Mouse (Mus musculus): Measurements from ENCODE around the gene Flna. TPM values are rescaled to one million over a fixed set of nuclear protein-coding genes. Genes with fewer than 3 reads are reported as not detected.
"Not testable (repeated sequence)": the region's sequence is repeated elsewhere in the genome, so short reads cannot be mapped to it uniquely, and the experiment has no call there.

Flna gene
- polyA plus RNA-seq, 1 experiment from 2014 or later = 331 TPM

- H3K4me3 ChIP-seq = peak overlapping the region; percentile 70
- H3K27ac ChIP-seq (replicated peaks) = peak overlapping the region; percentile 93
- WGBS = 18% methylated on average over 3 of the region's 3 CpGs
- no peaks in the 10 kb centered on the region for H3K27me3 ChIP-seq (replicated peaks; ENCODE audit: low read depth, poor library complexity, severe bottlenecking)
- peaks cover 12% of the 10 kb centered on the region for H3K4me1 ChIP-seq
- DNase-seq (ENCODE audit: low spot score) = peak; percentile 81
- peaks cover 2% of the 10 kb centered on the region; the same call in 1 of the 2 replicates for H3K9me3 ChIP-seq
- H3K36me3 ChIP-seq (replicated peaks) = peaks cover 44% of the 10 kb centered on the region
Observed at GRCm38 (mm10) chrX:74244614-74245083, 5.0 kb downstream of the Flna start.

DNA sequence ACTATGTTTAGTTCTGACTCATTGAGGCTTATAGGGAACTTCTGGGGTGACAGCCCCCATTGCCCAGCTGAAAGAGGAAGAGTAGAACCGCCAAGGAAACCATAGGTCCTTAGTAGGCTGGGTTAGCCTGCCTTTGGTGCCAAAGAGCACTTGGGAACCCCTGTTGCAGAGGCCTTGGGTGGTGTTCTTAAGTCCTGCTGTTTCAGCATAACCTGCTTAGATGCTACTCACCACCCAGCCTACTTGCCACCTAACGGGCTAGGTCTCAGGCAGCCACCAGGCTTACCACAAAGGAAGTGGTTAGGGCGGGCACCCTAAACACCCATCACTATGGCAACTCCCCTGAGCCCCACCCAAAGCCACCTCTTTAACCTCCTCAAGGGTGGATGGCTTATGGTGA is 5.8 kb downstream of the Flna start:
- Histone ChIP-seq H3K4me1 (peaks cover 8% of the 10 kb centered on the region), H3K27me3 (replicated peaks; ENCODE audit: low read depth, poor library complexity, severe bottlenecking) (no peaks in the 10 kb centered on the region), H3K9me3 (no peaks in the 10 kb centered on the region), H3K36me3 (replicated peaks) (peaks cover 53% of the 10 kb centered on the region), H3K27ac (replicated peaks) (peak overlapping the region; percentile 93), H3K4me3 (peak overlapping the region; percentile 70)
- no peak for DNase-seq (ENCODE audit: low spot score)
- WGBS = 68% methylated on average over 3 of the region's 3 CpGs

GRCm38 (mm10) chrX:74243396-74243795 is 6.2 kb downstream of the Flna start:
- Histone ChIP-seq H3K4me3 (peak overlapping the region; percentile 70), H3K36me3 (replicated peaks) (peaks cover 57% of the 10 kb centered on the region), H3K27ac (replicated peaks) (0 out of 2 replicates have a peak overlapping the region, but pooled peaks have one; percentile 93), H3K9me3 (no peaks in the 10 kb centered on the region), H3K27me3 (replicated peaks; ENCODE audit: low read depth, poor library complexity, severe bottlenecking) (no peaks in the 10 kb centered on the region), H3K4me1 (peaks cover 8% of the 10 kb centered on the region; the same call in 1 of the 2 replicates)
- DNase-seq (ENCODE audit: low spot score) = no peak
- 97% methylated on average over 2 of the region's 2 CpGs for WGBS

GRCm38 (mm10) chrX:74240332-74240731 is 9.3 kb downstream of the Flna start:
- DNase-seq (ENCODE audit: low spot score) = no peak
- WGBS = 94% methylated on average over 4 of the region's 4 CpGs
- H3K4me1 ChIP-seq = peaks cover 8% of the 10 kb centered on the region; the same call in 1 of the 2 replicates
- H3K9me3 ChIP-seq = no peaks in the 10 kb centered on the region
- H3K27me3 ChIP-seq (replicated peaks; ENCODE audit: low read depth, poor library complexity, severe bottlenecking) = no peaks in the 10 kb centered on the region
- H3K27ac ChIP-seq (replicated peaks) = no peak overlapping the region
- H3K36me3 ChIP-seq (replicated peaks) = peaks cover 87% of the 10 kb centered on the region
- H3K4me3 ChIP-seq = no peak overlapping the region

DNA sequence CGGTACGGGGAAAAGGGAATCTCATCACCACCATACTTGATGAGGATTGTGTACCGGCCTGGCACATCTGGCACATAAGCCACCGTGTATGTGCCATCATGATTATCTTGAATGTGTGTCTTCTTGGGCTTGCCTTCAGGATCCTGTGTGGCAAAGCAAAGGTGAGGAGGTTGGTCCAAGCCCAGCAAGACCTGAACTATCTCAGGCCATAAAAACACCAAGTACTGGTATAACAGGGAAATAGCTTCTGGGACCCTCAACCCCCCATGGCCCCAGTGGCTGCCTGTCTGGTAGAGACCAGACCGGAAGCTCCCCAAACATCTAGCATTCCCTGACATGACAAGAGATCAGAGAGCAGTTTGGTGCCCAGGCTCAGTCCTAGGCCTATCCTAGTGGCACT is 16.4 kb downstream of the Flna start:
- 96% methylated on average over 5 of the region's 5 CpGs for WGBS
- DNase-seq (ENCODE audit: low spot score) = no peak
- H3K36me3 ChIP-seq (replicated peaks) = peaks cover 99% of the 10 kb centered on the region

DNA sequence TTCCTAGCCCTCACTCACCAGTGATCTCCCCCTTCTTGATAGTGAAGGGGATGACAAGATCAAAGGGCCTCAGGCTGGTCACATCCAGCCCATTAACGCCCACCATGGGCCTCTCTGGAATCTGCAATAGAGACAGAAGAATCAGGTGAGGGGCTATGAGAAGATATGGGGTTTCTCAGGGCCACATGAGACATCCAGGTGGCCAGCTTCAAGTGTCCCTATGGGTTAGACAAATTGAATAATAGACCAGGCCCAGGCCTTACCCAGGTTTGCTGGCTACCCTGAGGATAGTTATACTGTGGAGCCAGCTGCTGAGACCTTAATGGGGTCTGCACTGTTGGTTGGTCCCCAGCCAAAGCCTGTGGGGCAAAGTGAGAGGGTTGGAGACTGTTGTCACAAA is 19.6 kb downstream of the Flna start:
- Histone ChIP-seq H3K9me3 (no peaks in the 10 kb centered on the region), H3K36me3 (replicated peaks) (peaks cover 100% of the 10 kb centered on the region), H3K4me3 (no peak overlapping the region), H3K27me3 (replicated peaks; ENCODE audit: low read depth, poor library complexity, severe bottlenecking) (no peaks in the 10 kb centered on the region), H3K4me1 (no peaks in the 10 kb centered on the region), H3K27ac (replicated peaks) (no peak overlapping the region)
- WGBS = 65% methylated on average over 1 of the region's 1 CpGs
- DNase-seq (ENCODE audit: low spot score) = no peak

More for the DNA sequence above, 16.4 kb downstream of the Flna start:
- H3K27me3 ChIP-seq (replicated peaks; ENCODE audit: low read depth, poor library complexity, severe bottlenecking) = no peaks in the 10 kb centered on the region
- no peaks in the 10 kb centered on the region for H3K9me3 ChIP-seq
- H3K27ac ChIP-seq (replicated peaks) = no peak overlapping the region
- no peaks in the 10 kb centered on the region for H3K4me1 ChIP-seq
- no peak overlapping the region for H3K4me3 ChIP-seq

GRCm38 (mm10) chrX:74220099-74220498 is 29.5 kb downstream of the Flna start:
- 52% methylated on average over 1 of the region's 1 CpGs for WGBS
- DNase-seq (ENCODE audit: low spot score); H3K4me1 ChIP-seq; H3K27ac ChIP-seq (replicated peaks); H3K27me3 ChIP-seq (replicated peaks; ENCODE audit: low read depth, poor library complexity, severe bottlenecking); H3K9me3 ChIP-seq; H3K4me3 ChIP-seq: not testable (repeated sequence)
- H3K36me3 ChIP-seq (replicated peaks) = peaks cover 34% of the 10 kb centered on the region

DNA sequence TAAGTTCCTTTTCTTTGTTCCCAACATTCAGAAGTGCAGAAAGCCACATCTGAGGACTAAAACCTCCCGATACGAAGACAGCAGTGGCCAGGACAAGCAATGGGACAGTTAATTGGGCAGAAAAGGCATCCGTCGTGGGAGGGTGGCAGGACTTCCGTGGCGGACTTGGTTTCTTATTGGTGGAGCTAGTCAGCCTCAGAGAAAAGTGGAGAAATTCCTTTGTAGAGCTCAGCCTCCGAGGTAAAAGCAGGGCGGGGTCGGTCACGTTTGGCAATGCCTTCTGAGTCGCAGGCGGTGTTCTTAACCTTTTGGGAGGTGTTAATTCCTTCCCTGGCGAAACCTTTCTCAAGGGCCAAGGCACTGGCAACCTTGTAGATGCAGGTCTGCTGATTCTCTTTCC is 30.2 kb downstream of the Flna start:
- no peaks in the 10 kb centered on the region for H3K9me3 ChIP-seq
- H3K36me3 ChIP-seq (replicated peaks) = peaks cover 28% of the 10 kb centered on the region
- no peak overlapping the region for H3K4me3 ChIP-seq
- DNase-seq (ENCODE audit: low spot score) = no peak
- H3K27me3 ChIP-seq (replicated peaks; ENCODE audit: low read depth, poor library complexity, severe bottlenecking) = no peaks in the 10 kb centered on the region
- WGBS = 64% methylated on average over 13 of the region's 13 CpGs
- H3K4me1 ChIP-seq = no peaks in the 10 kb centered on the region
- H3K27ac ChIP-seq (replicated peaks) = no peak overlapping the region

DNA sequence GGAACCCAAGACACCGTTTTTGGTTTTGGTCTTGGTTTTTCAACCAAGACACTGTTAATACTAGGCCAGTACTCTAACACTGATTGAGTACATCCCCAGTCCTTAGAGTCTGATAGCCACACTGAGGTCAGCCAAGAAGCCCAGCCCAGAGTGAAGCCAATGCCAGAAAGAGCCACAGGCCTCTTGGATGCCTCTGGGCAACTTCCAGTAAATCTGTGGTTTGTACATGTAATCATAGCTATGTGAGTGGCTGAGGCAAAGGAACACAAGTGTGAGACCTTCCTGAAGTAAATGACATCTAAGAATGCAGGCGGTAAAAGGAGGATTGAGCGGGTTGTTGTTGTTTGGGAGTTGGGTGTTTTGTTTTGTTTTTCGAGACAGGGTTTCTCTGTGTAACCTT is 31.1 kb downstream of the Flna start:
- DNase-seq (ENCODE audit: low spot score) = no peak
- Histone ChIP-seq H3K4me1 (no peaks in the 10 kb centered on the region), H3K27me3 (replicated peaks; ENCODE audit: low read depth, poor library complexity, severe bottlenecking) (no peaks in the 10 kb centered on the region), H3K4me3 (no peak overlapping the region), H3K36me3 (replicated peaks) (peaks cover 18% of the 10 kb centered on the region), H3K27ac (replicated peaks) (no peak overlapping the region), H3K9me3 (no peaks in the 10 kb centered on the region)
- 95% methylated on average over 4 of the region's 4 CpGs for WGBS

DNA sequence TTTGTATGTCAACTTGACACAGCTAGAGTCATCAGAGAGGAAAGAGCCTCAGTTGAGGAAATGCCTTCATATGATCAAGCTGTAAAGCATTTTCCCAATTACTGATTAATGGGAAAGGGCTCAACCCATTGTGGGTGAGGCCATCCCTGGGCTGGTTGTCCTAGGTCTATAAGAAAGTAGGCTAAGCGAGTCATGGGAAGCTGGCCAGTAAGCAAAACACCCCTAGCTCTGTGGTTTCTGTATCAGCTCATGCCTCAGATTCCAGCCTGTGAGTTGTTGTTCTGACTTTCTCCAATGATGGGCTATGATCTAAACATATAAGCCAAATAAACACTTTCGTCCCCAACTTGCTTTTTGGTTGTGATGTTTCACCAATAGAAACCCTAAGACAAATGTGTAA is 46.1 kb downstream of the Flna start:
- Histone ChIP-seq H3K36me3 (replicated peaks) (no peaks in the 10 kb centered on the region), H3K4me3 (no peak overlapping the region), H3K27ac (replicated peaks) (no peak overlapping the region), H3K27me3 (replicated peaks; ENCODE audit: low read depth, poor library complexity, severe bottlenecking) (no peaks in the 10 kb centered on the region), H3K4me1 (no peaks in the 10 kb centered on the region), H3K9me3 (no peaks in the 10 kb centered on the region)
- no peak for DNase-seq (ENCODE audit: low spot score)
- WGBS = 81% methylated on average over 2 of the region's 2 CpGs

- H3K4me1 ChIP-seq = no peaks in the 10 kb centered on the region
Observed at GRCm38 (mm10) chrX:74176959-74177358, 72.7 kb downstream of the Flna start, which contains the start of gene Tktl1. Gene Tktl1 (plus strand): TSS chrX:74177259.

More at GRCm38 (mm10) chrX:74176959-74177358, 72.7 kb downstream of the Flna start, which contains the start of gene Tktl1:
- Histone ChIP-seq H3K27me3 (replicated peaks; ENCODE audit: low read depth, poor library complexity, severe bottlenecking) (no peaks in the 10 kb centered on the region), H3K36me3 (replicated peaks) (no peaks in the 10 kb centered on the region), H3K9me3 (no peaks in the 10 kb centered on the region), H3K27ac (replicated peaks) (no peak within 1 kb of the TSS), H3K4me3 (no peak within 1 kb of the TSS)
- WGBS = 91% methylated on average over 17 of the region's 17 CpGs
- no peak for DNase-seq (ENCODE audit: low spot score)

All from embryonic facial prominence, embryonic 10.5 days (tissue).